Mouse (Mus musculus) ES-E14 (cell line): ENCODE measurements around the gene Cd8b1. TPM values are rescaled to one million over a fixed set of nuclear protein-coding genes. Genes with fewer than 3 reads are reported as not detected.

Experiments used
- DNase-seq: peaks from one replicate; pipeline ENCODE4 v3.0.0-alpha.2; 2013; ENCODE audit warnings: low read depth, low spot score
- H3K27ac ChIP-seq: 2 replicates; pipeline ENCODE4 v1.5.1; 2012; ENCODE audit warnings: low read depth, mild to moderate bottlenecking, low read length, moderate library complexity, mixed read lengths; ENCODE audit not compliant: poor library complexity, insufficient read depth, severe bottlenecking
- H3K36me3 ChIP-seq: 2 replicates; pipeline ENCODE4 v1.6.1; 2012; ENCODE audit warnings: mild to moderate bottlenecking, low read length, moderate library complexity, mixed read lengths; ENCODE audit not compliant: control insufficient read depth, poor library complexity, insufficient read depth, severe bottlenecking
- H3K4me1 ChIP-seq, 2 experiments: fragments of 150-350 bp in 1 of 2; sonication (generic) in 1 of 2; 2 replicates each; pipeline ENCODE4 v1.6.1; 2012; ENCODE audit warnings: low read length in 2 of 2, mild to moderate bottlenecking in 1 of 2, mixed read lengths in 1 of 2; ENCODE audit not compliant: control insufficient read depth in 2 of 2, insufficient read depth in 2 of 2, poor library complexity in 1 of 2
- H3K4me3 ChIP-seq, 2 experiments: fragments of 150-350 bp in 1 of 2; sonication (generic) in 1 of 2; 2 replicates each; pipeline ENCODE4 v1.5.1; 2012; ENCODE audit warnings: low read length in 2 of 2, low read depth in 1 of 2, mild to moderate bottlenecking in 1 of 2, mixed read lengths in 1 of 2; ENCODE audit not compliant: insufficient read depth in 1 of 2, poor library complexity in 1 of 2, severe bottlenecking in 1 of 2
- H3K9ac ChIP-seq: 2 replicates; pipeline ENCODE4 v1.6.1; 2012; ENCODE audit warnings: low read depth, mild to moderate bottlenecking, low read length, mixed read lengths; ENCODE audit not compliant: poor library complexity, insufficient read depth, severe bottlenecking
- H3K9me3 ChIP-seq: fragments of 150-350 bp; sonication (generic); 2 replicates; pipeline ENCODE4 v1.6.1; 2012; ENCODE audit warnings: low read depth, mild to moderate bottlenecking, low read length; ENCODE audit not compliant: control insufficient read depth, insufficient read depth
- CHD2 ChIP-seq: IDR thresholded peaks from 2 replicates; pipeline ENCODE4 v1.6.1; 2014; ENCODE audit warnings: mild to moderate bottlenecking, low read depth, low read length, inconsistent platforms
- HCFC1 ChIP-seq: IDR thresholded peaks from 2 replicates; pipeline ENCODE4 v1.6.1; 2012; ENCODE audit warnings: low read length, inconsistent platforms, borderline replicate concordance; ENCODE audit not compliant: insufficient read depth
- MAFK ChIP-seq: IDR thresholded peaks from 2 replicates; pipeline ENCODE4 v1.6.1; 2014; ENCODE audit warnings: mild to moderate bottlenecking, low read depth, low read length, inconsistent platforms; ENCODE audit not compliant: insufficient read depth
- ZC3H11A ChIP-seq: IDR thresholded peaks from 2 replicates; pipeline ENCODE4 v1.6.1; 2012; ENCODE audit warnings: low read depth, mild to moderate bottlenecking, inconsistent platforms, low read length, borderline replicate concordance
- ZNF384 ChIP-seq: IDR thresholded peaks from 2 replicates; pipeline ENCODE4 v1.6.1; 2012; ENCODE audit warnings: low read depth, low read length, inconsistent platforms
- in situ Hi-C, 2 experiments: fragments of 600-800 bp; cut with MboI; formaldehyde crosslinking; loops; one replicate each; pipeline ENCODE4 v1.15.1; 2025; ENCODE audit warnings: low sequenced_read_pairs in 2 of 2, inconsistent platforms in 1 of 2; ENCODE audit not compliant: unreplicated experiment in 2 of 2
- total RNA-seq: library from RNA; depleted of rRNA; stranded (reverse); fragments of 300-350 nt; gene quantifications from 2 replicates; pipeline ENCODE4 v1.2.3, GENCODE M21; 2012

The Cd8b1 gene
- total RNA-seq, 1 experiment, result not detected

GRCm38 (mm10) chr6:71352866-71353427 is 30.4 kb downstream of the Cd8b1 start:
- Histone ChIP-seq H3K4me3 (no peak overlapping the region), H3K9ac (no peak overlapping the region), H3K36me3 (no peaks in the 10 kb centered on the region), H3K9me3 (no peaks in the 10 kb centered on the region), H3K27ac (no peak overlapping the region), H3K4me1 (no peaks in the 10 kb centered on the region)
- no peak for DNase-seq
- TF ChIP-seq MAFK (no peak), ZNF384 (no peak), ZC3H11A (no peak), HCFC1 (no peak), CHD2 (no peak)
- in situ Hi-C loops, result no loop called here

GRCm38 (mm10) chr6:71353722-71354121 is 31.1 kb downstream of the Cd8b1 start:
- H3K4me3 ChIP-seq, result no peak overlapping the region
- H3K9me3 ChIP-seq, result no peaks in the 10 kb centered on the region
- in situ Hi-C loops, result no loop called here
- H3K27ac ChIP-seq, result no peak overlapping the region
- no peaks in the 10 kb centered on the region for H3K36me3 ChIP-seq
- TF ChIP-seq CHD2, result no peak
- TF ChIP-seq MAFK, result no peak
- TF ChIP-seq ZC3H11A, result no peak
- TF ChIP-seq HCFC1, result no peak
- no peak for TF ChIP-seq ZNF384
- no peak overlapping the region for H3K9ac ChIP-seq
- H3K4me1 ChIP-seq, result no peaks in the 10 kb centered on the region
- no peak for DNase-seq

- TF ChIP-seq ZNF384 (no peak), MAFK (no peak), ZC3H11A (no peak), HCFC1 (no peak), CHD2 (no peak)
- Histone ChIP-seq H3K27ac (no peak overlapping the region), H3K36me3 (no peaks in the 10 kb centered on the region), H3K4me3 (no peak overlapping the region), H3K9ac (no peak overlapping the region), H3K9me3 (no peaks in the 10 kb centered on the region), H3K4me1 (no peaks in the 10 kb centered on the region)
- in situ Hi-C loops, result no loop called here
- DNase-seq, result no peak
These were observed 34.9 kb downstream of the Cd8b1 start for GRCm38 (mm10) chr6:71357493-71357892.

- DNase-seq, result no peak
- Histone ChIP-seq H3K4me3 (no peak overlapping the region), H3K9me3 (no peaks in the 10 kb centered on the region), H3K9ac (no peak overlapping the region), H3K36me3 (no peaks in the 10 kb centered on the region), H3K27ac (no peak overlapping the region), H3K4me1 (no peaks in the 10 kb centered on the region)
- in situ Hi-C loops, result no loop called here
- TF ChIP-seq ZC3H11A, result no peak
- TF ChIP-seq MAFK, result no peak
- no peak for TF ChIP-seq HCFC1
- TF ChIP-seq ZNF384, result no peak
- no peak for TF ChIP-seq CHD2
These were observed 37.6 kb downstream of the Cd8b1 start for GRCm38 (mm10) chr6:71360221-71360620.
